Mouse (Mus musculus): ENCODE measurements at regions not wholly inside any gene's neighbourhood (a gene's known extent, or its start where the extent isn't known, plus 50 kb on each side); places are given as distances from the start of the nearest gene placed in this dataset.

DNA sequence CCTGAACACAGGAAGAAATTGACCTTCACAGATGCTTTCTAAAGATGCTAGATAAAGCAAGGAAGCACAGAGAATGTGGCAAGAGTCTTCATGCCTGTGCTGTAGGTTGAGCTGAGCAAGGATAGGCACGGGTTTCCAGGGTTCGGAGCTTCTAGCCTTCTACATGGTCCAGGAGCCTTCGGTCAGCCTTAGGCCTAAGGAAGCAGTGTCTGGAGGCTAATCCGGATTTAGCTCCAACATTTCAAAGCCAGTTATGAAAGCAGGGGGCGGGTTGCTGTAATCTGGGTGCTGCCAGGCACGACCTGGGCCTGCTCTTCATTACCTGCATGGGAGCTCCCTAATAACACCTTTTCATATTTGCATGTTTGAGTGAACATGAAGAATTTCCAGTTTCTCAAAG is 97.5 kb upstream of the Gls start:
- Histone ChIP-seq H3K27me3 (ENCODE audit: control insufficient read depth, insufficient read depth, low read length) (no peaks in the 10 kb centered on the region), H3K27ac (replicated peaks; ENCODE audit: low read depth, low read length) (no peak overlapping the region), H3K4me2 (ENCODE audit: low read depth, severe bottlenecking) (no peak overlapping the region), H3K9ac (ENCODE audit: low read length) (no peak overlapping the region), H3K4me3 (ENCODE audit: low read depth, low read length) (no peak overlapping the region), H3K4me1 (ENCODE audit: control insufficient read depth, insufficient read depth, low read length) (no peaks in the 10 kb centered on the region), H3K36me3 (ENCODE audit: control insufficient read depth, insufficient read depth, low read length) (no peaks in the 10 kb centered on the region), H3K9me3 (ENCODE audit: control insufficient read depth, low read length) (no peaks in the 10 kb centered on the region)
- ATAC-seq (ENCODE audit: insufficient number of reproducible peaks, low FRiP score, low TSS enrichment, low read depth) (no peak), DNase-seq (ENCODE audit: low spot score) (no peak)
- WGBS, result 90% methylated on average over 6 of the region's 6 CpGs

DNA sequence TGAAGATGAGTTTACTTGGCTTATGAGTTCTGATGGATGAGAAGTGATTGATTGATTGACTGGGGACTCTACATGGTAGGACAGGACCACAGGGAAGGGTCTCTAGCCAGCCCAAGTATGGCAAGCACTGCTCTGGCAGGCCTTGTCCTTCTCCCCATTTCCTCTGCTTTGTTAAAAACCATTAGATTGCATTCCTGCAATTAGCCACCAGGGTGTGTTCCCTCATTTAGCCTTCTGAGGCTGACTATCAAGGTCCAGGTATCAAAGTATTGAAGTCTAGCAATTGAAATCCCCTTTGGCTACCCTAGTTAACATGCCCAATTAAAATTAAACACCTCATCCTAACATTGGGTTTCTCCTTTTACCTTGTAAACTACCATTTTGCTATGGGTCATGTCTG is 95.5 kb upstream of the Gls start:
- no peak overlapping the region for H3K4me3 ChIP-seq (ENCODE audit: low read depth, low read length)
- H3K36me3 ChIP-seq (ENCODE audit: control insufficient read depth, insufficient read depth, low read length), result no peaks in the 10 kb centered on the region
- H3K4me1 ChIP-seq (ENCODE audit: control insufficient read depth, insufficient read depth, low read length), result no peaks in the 10 kb centered on the region
- no peak overlapping the region for H3K4me2 ChIP-seq (ENCODE audit: low read depth, severe bottlenecking)
- H3K9ac ChIP-seq (ENCODE audit: low read length), result no peak overlapping the region
- no peak overlapping the region for H3K27ac ChIP-seq (replicated peaks; ENCODE audit: low read depth, low read length)
- no peaks in the 10 kb centered on the region for H3K27me3 ChIP-seq (ENCODE audit: control insufficient read depth, insufficient read depth, low read length)
- ATAC-seq (ENCODE audit: insufficient number of reproducible peaks, low FRiP score, low TSS enrichment, low read depth), result no peak
- H3K9me3 ChIP-seq (ENCODE audit: control insufficient read depth, low read length), result no peaks in the 10 kb centered on the region
- no peak for DNase-seq (ENCODE audit: low spot score)

DNA sequence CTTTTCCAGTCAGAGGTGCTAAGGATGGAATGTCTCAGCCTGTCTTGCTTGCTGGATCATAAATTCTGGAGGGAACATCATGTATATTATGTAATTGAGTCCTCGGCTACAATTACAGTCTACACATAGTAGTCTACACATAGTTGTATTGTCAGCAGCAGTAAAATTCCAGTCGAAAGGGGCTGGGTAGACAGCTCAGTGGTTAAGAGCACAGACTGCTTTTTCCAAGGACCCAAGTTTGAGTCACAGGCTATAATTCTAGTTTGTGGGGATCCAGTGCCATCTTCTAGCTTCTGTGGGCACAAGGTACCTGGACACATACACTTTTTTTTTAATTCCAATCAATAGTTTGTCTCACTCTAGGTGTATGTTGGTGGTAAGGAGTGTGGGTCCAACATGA is 91.3 kb upstream of the Gls start:
- Histone ChIP-seq H3K4me2 (ENCODE audit: low read depth, severe bottlenecking) (no peak overlapping the region), H3K27me3 (ENCODE audit: control insufficient read depth, insufficient read depth, low read length) (no peaks in the 10 kb centered on the region), H3K9me3 (ENCODE audit: control insufficient read depth, low read length) (no peaks in the 10 kb centered on the region), H3K9ac (ENCODE audit: low read length) (no peak overlapping the region), H3K36me3 (ENCODE audit: control insufficient read depth, insufficient read depth, low read length) (no peaks in the 10 kb centered on the region), H3K27ac (replicated peaks; ENCODE audit: low read depth, low read length) (no peak overlapping the region), H3K4me3 (ENCODE audit: low read depth, low read length) (no peak overlapping the region), H3K4me1 (ENCODE audit: control insufficient read depth, insufficient read depth, low read length) (no peaks in the 10 kb centered on the region)
- 83% methylated on average over 2 of the region's 2 CpGs for WGBS
- DNase-seq (ENCODE audit: low spot score) (no peak), ATAC-seq (ENCODE audit: insufficient number of reproducible peaks, low FRiP score, low TSS enrichment, low read depth) (no peak)

DNA sequence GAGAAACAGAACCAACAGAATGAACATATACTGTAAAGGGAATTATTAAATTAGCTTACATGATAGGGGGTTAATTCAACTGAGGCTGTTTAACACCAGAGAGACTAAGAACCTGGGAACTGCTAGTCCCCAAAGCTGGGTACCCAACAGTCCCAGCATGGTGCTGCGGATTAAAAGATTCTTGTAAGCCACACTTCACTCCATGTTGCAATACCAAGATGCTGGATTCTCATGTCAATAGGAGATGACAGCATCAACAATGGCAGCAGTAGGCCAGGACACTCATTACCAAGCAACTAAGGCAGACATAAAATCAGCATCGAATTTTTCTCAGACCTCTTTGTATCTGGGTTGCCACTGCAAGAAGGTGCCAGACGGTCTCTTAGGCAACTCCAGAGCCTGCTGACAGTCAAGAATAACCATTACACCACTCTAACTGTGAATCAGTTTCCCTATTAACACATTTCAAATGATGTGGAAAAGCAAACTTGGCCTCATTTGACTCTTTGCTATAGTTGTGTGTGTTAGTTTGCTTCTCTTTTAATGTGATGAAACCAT is 79.1 kb upstream of the Gls start:
- no peak overlapping the region for H3K4me2 ChIP-seq (ENCODE audit: low read depth, severe bottlenecking)
- H3K27me3 ChIP-seq (ENCODE audit: control insufficient read depth, insufficient read depth, low read length), result no peaks in the 10 kb centered on the region
- ATAC-seq (ENCODE audit: insufficient number of reproducible peaks, low FRiP score, low TSS enrichment, low read depth) (no peak), DNase-seq (ENCODE audit: low spot score) (no peak)
- H3K36me3 ChIP-seq (ENCODE audit: control insufficient read depth, insufficient read depth, low read length), result no peaks in the 10 kb centered on the region
- peaks cover 4% of the 10 kb centered on the region; the same call in 1 of the 2 replicates for H3K4me1 ChIP-seq (ENCODE audit: control insufficient read depth, insufficient read depth, low read length)
- no peak overlapping the region for H3K27ac ChIP-seq (replicated peaks; ENCODE audit: low read depth, low read length)
- H3K4me3 ChIP-seq (ENCODE audit: low read depth, low read length), result no peak overlapping the region
- WGBS, result 79% methylated on average over 3 of the region's 3 CpGs
- no peak overlapping the region for H3K9ac ChIP-seq (ENCODE audit: low read length)
- no peaks in the 10 kb centered on the region for H3K9me3 ChIP-seq (ENCODE audit: control insufficient read depth, low read length)

GRCm38 (mm10) chr1:52306892-52307291 is 73.9 kb upstream of the Gls start:
- H3K36me3 ChIP-seq (ENCODE audit: control insufficient read depth, insufficient read depth, low read length), result no peaks in the 10 kb centered on the region
- ATAC-seq (ENCODE audit: insufficient number of reproducible peaks, low FRiP score, low TSS enrichment, low read depth), result no peak; the same call in 1 of the 2 replicates
- H3K9ac ChIP-seq (ENCODE audit: low read length), result no peak overlapping the region
- 22% methylated on average over 6 of the region's 6 CpGs for WGBS
- DNase-seq (ENCODE audit: low spot score), result peak; percentile 83
- H3K4me2 ChIP-seq (ENCODE audit: low read depth, severe bottlenecking), result no peak overlapping the region
- H3K4me3 ChIP-seq (ENCODE audit: low read depth, low read length), result no peak overlapping the region
- H3K27ac ChIP-seq (replicated peaks; ENCODE audit: low read depth, low read length), result no peak overlapping the region
- peaks cover 6% of the 10 kb centered on the region; the same call in 1 of the 2 replicates for H3K4me1 ChIP-seq (ENCODE audit: control insufficient read depth, insufficient read depth, low read length)
- H3K27me3 ChIP-seq (ENCODE audit: control insufficient read depth, insufficient read depth, low read length), result no peaks in the 10 kb centered on the region
- H3K9me3 ChIP-seq (ENCODE audit: control insufficient read depth, low read length), result no peaks in the 10 kb centered on the region

DNA sequence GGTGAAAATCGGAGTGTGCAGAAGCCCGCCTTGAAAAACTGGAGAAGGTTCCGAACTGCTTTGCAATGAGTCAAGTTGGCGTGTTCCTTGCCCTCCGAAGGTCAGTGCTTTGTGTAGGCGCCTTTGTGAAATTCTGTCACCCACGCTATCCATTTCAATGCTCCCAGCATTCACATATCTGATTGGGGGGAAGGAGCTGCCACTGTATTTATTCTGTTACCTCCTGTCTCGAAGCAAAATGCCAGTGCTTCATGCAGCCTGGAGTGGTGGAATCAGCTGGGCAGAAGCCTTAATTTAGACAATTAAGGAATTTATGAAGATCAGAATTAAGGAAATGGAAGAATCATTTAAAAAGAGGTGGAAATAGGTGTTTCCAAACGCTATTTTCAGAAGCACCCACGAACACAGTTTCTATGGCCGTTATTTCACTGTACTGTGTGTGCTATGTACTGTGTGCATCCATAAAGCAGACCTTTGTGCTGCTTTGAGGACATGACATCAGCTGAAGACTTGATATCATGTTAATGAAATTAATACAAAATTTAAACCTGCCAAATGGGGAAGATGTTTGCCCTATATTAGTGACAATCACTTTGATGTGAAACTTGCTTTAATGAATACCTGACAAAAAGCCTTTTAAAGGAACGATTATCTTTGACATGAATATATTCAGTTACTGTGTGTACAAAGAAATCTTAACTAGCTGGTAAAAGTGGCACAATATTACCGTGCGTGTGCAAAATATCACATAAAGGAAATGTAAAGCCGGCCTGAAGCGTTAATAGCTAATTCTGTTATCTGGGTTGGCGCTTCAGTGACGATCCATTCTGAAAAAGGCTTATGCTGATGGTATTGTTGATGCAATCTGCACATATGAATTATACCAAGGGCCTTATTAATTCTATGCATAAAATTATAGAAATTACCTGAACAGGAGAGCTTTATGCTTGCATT is 72.9 kb upstream of the Gls start:
- H3K27ac ChIP-seq (replicated peaks; ENCODE audit: low read depth, low read length), result no peak overlapping the region
- no peak overlapping the region for H3K9ac ChIP-seq (ENCODE audit: low read length)
- H3K4me1 ChIP-seq (ENCODE audit: control insufficient read depth, insufficient read depth, low read length), result peaks cover 6% of the 10 kb centered on the region; the same call in 1 of the 2 replicates
- H3K4me2 ChIP-seq (ENCODE audit: low read depth, severe bottlenecking), result no peak overlapping the region
- H3K27me3 ChIP-seq (ENCODE audit: control insufficient read depth, insufficient read depth, low read length), result no peaks in the 10 kb centered on the region
- no peak for DNase-seq (ENCODE audit: low spot score)
- no peak overlapping the region for H3K4me3 ChIP-seq (ENCODE audit: low read depth, low read length)
- no peaks in the 10 kb centered on the region for H3K9me3 ChIP-seq (ENCODE audit: control insufficient read depth, low read length)
- no peaks in the 10 kb centered on the region for H3K36me3 ChIP-seq (ENCODE audit: control insufficient read depth, insufficient read depth, low read length)
- WGBS, result 73% methylated on average over 18 of the region's 18 CpGs
- ATAC-seq (ENCODE audit: insufficient number of reproducible peaks, low FRiP score, low TSS enrichment, low read depth), result peak; percentile 24; the same call in 1 of the 2 replicates

- Histone ChIP-seq H3K27ac (replicated peaks; ENCODE audit: low read depth, low read length) (no peak overlapping the region), H3K4me1 (ENCODE audit: control insufficient read depth, insufficient read depth, low read length) (peaks cover 3% of the 10 kb centered on the region; the same call in 1 of the 2 replicates), H3K4me3 (ENCODE audit: low read depth, low read length) (no peak overlapping the region), H3K36me3 (ENCODE audit: control insufficient read depth, insufficient read depth, low read length) (no peaks in the 10 kb centered on the region), H3K9me3 (ENCODE audit: control insufficient read depth, low read length) (no peaks in the 10 kb centered on the region), H3K27me3 (ENCODE audit: control insufficient read depth, insufficient read depth, low read length) (no peaks in the 10 kb centered on the region), H3K9ac (ENCODE audit: low read length) (no peak overlapping the region), H3K4me2 (ENCODE audit: low read depth, severe bottlenecking) (no peak overlapping the region)
- ATAC-seq (ENCODE audit: insufficient number of reproducible peaks, low FRiP score, low TSS enrichment, low read depth) (no peak), DNase-seq (ENCODE audit: low spot score) (peak; percentile 80)
- WGBS, result 9% methylated on average over 6 of the region's 6 CpGs
Measured at GRCm38 (mm10) chr1:52302557-52302956, 69.5 kb upstream of the Gls start.

- H3K27me3 ChIP-seq (ENCODE audit: control insufficient read depth, insufficient read depth, low read length), result no peaks in the 10 kb centered on the region
- H3K36me3 ChIP-seq (ENCODE audit: control insufficient read depth, insufficient read depth, low read length), result no peaks in the 10 kb centered on the region
- DNase-seq (ENCODE audit: low spot score), result peak; percentile 48
- no peak overlapping the region for H3K27ac ChIP-seq (replicated peaks; ENCODE audit: low read depth, low read length)
- H3K9me3 ChIP-seq (ENCODE audit: control insufficient read depth, low read length), result no peaks in the 10 kb centered on the region
- no peak overlapping the region for H3K4me3 ChIP-seq (ENCODE audit: low read depth, low read length)
- WGBS, result 58% methylated on average over 2 of the region's 2 CpGs
- no peak overlapping the region for H3K9ac ChIP-seq (ENCODE audit: low read length)
- no peak for ATAC-seq (ENCODE audit: insufficient number of reproducible peaks, low FRiP score, low TSS enrichment, low read depth)
- no peak overlapping the region for H3K4me2 ChIP-seq (ENCODE audit: low read depth, severe bottlenecking)
- H3K4me1 ChIP-seq (ENCODE audit: control insufficient read depth, insufficient read depth, low read length), result no peaks in the 10 kb centered on the region
Measured at GRCm38 (mm10) chr1:52301266-52301665, 68.2 kb upstream of the Gls start.

All from limb, embryonic 11.5 days (tissue).